Mouse (Mus musculus): ENCODE measurements around the gene Secisbp2. TPM values are rescaled to one million over a fixed set of nuclear protein-coding genes. Genes with fewer than 3 reads are reported as not detected.
A peak's percentile ranks its signal among the peaks of the same experiment; 100 is the strongest.
"Not testable (repeated sequence)": the region's sequence is repeated elsewhere in the genome, so short reads cannot be mapped to it uniquely, and the experiment has no call there.

Secisbp2 gene
- polyA plus RNA-seq, 1 experiment from 2014 or later: 34.4 TPM

GRCm38 (mm10) chr13:51645872-51646271 is 5.6 kb upstream of the Secisbp2 start:
- Histone ChIP-seq H3K27ac (no peak overlapping the region), H3K4me1 (peaks cover 11% of the 10 kb centered on the region), H3K9me3 (replicated peaks) (no peaks in the 10 kb centered on the region), H3K36me3 (no peaks in the 10 kb centered on the region), H3K9ac (peak overlapping the region; percentile 77), H3K27me3 (no peaks in the 10 kb centered on the region), H3K4me3 (peak overlapping the region; percentile 81), H3K4me2 (replicated peaks) (peak overlapping the region; percentile 85)
- no peak for ATAC-seq (ENCODE audit: low FRiP score)
- under 1% methylated on average over 7 of the region's 7 CpGs for WGBS

GRCm38 (mm10) chr13:51646362-51647027 is 5.0 kb upstream of the Secisbp2 start:
- WGBS: 27% methylated on average over 3 of the region's 3 CpGs

GRCm38 (mm10) chr13:51647770-51648169 is 3.7 kb upstream of the Secisbp2 start:
- Histone ChIP-seq H3K4me2 (replicated peaks) (peak overlapping the region; percentile 85; the same call in 1 of the 2 replicates), H3K4me3 (no peak overlapping the region), H3K27me3 (no peaks in the 10 kb centered on the region), H3K9ac (no peak overlapping the region), H3K36me3 (no peaks in the 10 kb centered on the region), H3K27ac (no peak overlapping the region), H3K4me1 (peaks cover 19% of the 10 kb centered on the region), H3K9me3 (replicated peaks) (no peaks in the 10 kb centered on the region)
- WGBS: 94% methylated on average over 3 of the region's 3 CpGs
- ATAC-seq (ENCODE audit: low FRiP score): no peak

More at GRCm38 (mm10) chr13:51646362-51647027, 5.0 kb upstream of the Secisbp2 start:
- Histone ChIP-seq H3K27me3 (no peaks in the 10 kb centered on the region), H3K4me3 (peak overlapping the region; percentile 81), H3K9ac (no peak overlapping the region), H3K4me1 (peaks cover 15% of the 10 kb centered on the region), H3K4me2 (replicated peaks) (peak overlapping the region; percentile 85), H3K27ac (no peak overlapping the region), H3K9me3 (replicated peaks) (no peaks in the 10 kb centered on the region), H3K36me3 (no peaks in the 10 kb centered on the region)
- ATAC-seq (ENCODE audit: low FRiP score): no peak

- 91% methylated on average over 4 of the region's 4 CpGs for WGBS
- ATAC-seq (ENCODE audit: low FRiP score): no peak
Measured at GRCm38 (mm10) chr13:51648237-51648636, 3.3 kb upstream of the Secisbp2 start.

GRCm38 (mm10) chr13:51649740-51650139 is 1.8 kb upstream of the Secisbp2 start:
- Histone ChIP-seq H3K9ac (no peak overlapping the region), H3K36me3 (peaks cover 15% of the 10 kb centered on the region), H3K4me1 (peaks cover 19% of the 10 kb centered on the region), H3K9me3 (replicated peaks) (no peaks in the 10 kb centered on the region), H3K4me2 (replicated peaks) (no peak overlapping the region), H3K4me3 (no peak overlapping the region), H3K27me3 (no peaks in the 10 kb centered on the region), H3K27ac (no peak overlapping the region)
- WGBS: 85% methylated on average over 1 of the region's 1 CpGs
- no peak for ATAC-seq (ENCODE audit: low FRiP score)

More at GRCm38 (mm10) chr13:51648237-51648636, 3.3 kb upstream of the Secisbp2 start:
- peaks cover 19% of the 10 kb centered on the region for H3K4me1 ChIP-seq
- H3K9me3 ChIP-seq (replicated peaks): no peaks in the 10 kb centered on the region
- no peak overlapping the region for H3K27ac ChIP-seq
- H3K9ac ChIP-seq: no peak overlapping the region
- H3K4me3 ChIP-seq: no peak overlapping the region
- H3K4me2 ChIP-seq (replicated peaks): 0 out of 2 replicates have a peak overlapping the region, but pooled peaks have one; percentile 9
- H3K27me3 ChIP-seq: no peaks in the 10 kb centered on the region
- H3K36me3 ChIP-seq: peaks cover 2% of the 10 kb centered on the region; the same call in 1 of the 2 replicates

- 94% methylated on average over 6 of the region's 6 CpGs for WGBS
- peaks cover 10% of the 10 kb centered on the region for H3K4me1 ChIP-seq
- H3K9me3 ChIP-seq (replicated peaks): no peaks in the 10 kb centered on the region
- H3K4me3 ChIP-seq: no peak overlapping the region
- H3K27ac ChIP-seq: no peak overlapping the region
- H3K4me2 ChIP-seq (replicated peaks): no peak overlapping the region
- H3K9ac ChIP-seq: no peak overlapping the region
- H3K36me3 ChIP-seq: peaks cover 48% of the 10 kb centered on the region
- H3K27me3 ChIP-seq: no peaks in the 10 kb centered on the region
- ATAC-seq (ENCODE audit: low FRiP score): no peak
Measured at GRCm38 (mm10) chr13:51653159-51653558, 1.7 kb downstream of the Secisbp2 start.

- no peak for ATAC-seq (ENCODE audit: low FRiP score)
- Histone ChIP-seq H3K4me2 (replicated peaks) (no peak overlapping the region), H3K9me3 (replicated peaks) (no peaks in the 10 kb centered on the region), H3K4me3 (no peak overlapping the region), H3K9ac (no peak overlapping the region), H3K27me3 (no peaks in the 10 kb centered on the region), H3K4me1 (peaks cover 10% of the 10 kb centered on the region), H3K27ac (no peak overlapping the region), H3K36me3 (peaks cover 56% of the 10 kb centered on the region)
- 93% methylated on average over 9 of the region's 9 CpGs for WGBS
Measured at GRCm38 (mm10) chr13:51653961-51654360, 2.5 kb downstream of the Secisbp2 start.

GRCm38 (mm10) chr13:51656516-51657235 is 5.2 kb downstream of the Secisbp2 start:
- no peaks in the 10 kb centered on the region for H3K9me3 ChIP-seq (replicated peaks)
- no peak overlapping the region for H3K4me3 ChIP-seq
- 95% methylated on average over 13 of the region's 13 CpGs for WGBS
- no peaks in the 10 kb centered on the region for H3K27me3 ChIP-seq
- no peak overlapping the region for H3K27ac ChIP-seq
- no peak overlapping the region for H3K4me2 ChIP-seq (replicated peaks)
- no peak overlapping the region for H3K9ac ChIP-seq
- ATAC-seq (ENCODE audit: low FRiP score): no peak
- H3K36me3 ChIP-seq: peaks cover 77% of the 10 kb centered on the region
- H3K4me1 ChIP-seq: peaks cover 4% of the 10 kb centered on the region; the same call in 1 of the 2 replicates

GRCm38 (mm10) chr13:51658094-51658493 is 6.6 kb downstream of the Secisbp2 start:
- H3K9ac ChIP-seq: no peak overlapping the region
- peaks cover 90% of the 10 kb centered on the region for H3K36me3 ChIP-seq
- no peaks in the 10 kb centered on the region for H3K4me1 ChIP-seq
- H3K27me3 ChIP-seq: no peaks in the 10 kb centered on the region
- no peak for ATAC-seq (ENCODE audit: low FRiP score)
- no peak overlapping the region for H3K4me3 ChIP-seq
- H3K27ac ChIP-seq: no peak overlapping the region
- H3K9me3 ChIP-seq (replicated peaks): no peaks in the 10 kb centered on the region
- WGBS: 87% methylated on average over 3 of the region's 3 CpGs
- no peak overlapping the region for H3K4me2 ChIP-seq (replicated peaks)

- WGBS: 94% methylated on average over 7 of the region's 7 CpGs
- Histone ChIP-seq H3K9ac (no peak overlapping the region), H3K9me3 (replicated peaks) (no peaks in the 10 kb centered on the region), H3K4me2 (replicated peaks) (no peak overlapping the region), H3K4me1 (no peaks in the 10 kb centered on the region), H3K27ac (no peak overlapping the region), H3K4me3 (no peak overlapping the region), H3K27me3 (no peaks in the 10 kb centered on the region), H3K36me3 (peaks cover 88% of the 10 kb centered on the region)
- ATAC-seq (ENCODE audit: low FRiP score): no peak
Measured at GRCm38 (mm10) chr13:51659573-51659972, 8.1 kb downstream of the Secisbp2 start.

GRCm38 (mm10) chr13:51663561-51663960 is 12.1 kb downstream of the Secisbp2 start:
- 96% methylated on average over 2 of the region's 2 CpGs for WGBS
- no peaks in the 10 kb centered on the region for H3K27me3 ChIP-seq
- H3K36me3 ChIP-seq: peaks cover 86% of the 10 kb centered on the region
- ATAC-seq (ENCODE audit: low FRiP score): no peak
- H3K4me3 ChIP-seq: no peak overlapping the region
- no peaks in the 10 kb centered on the region for H3K4me1 ChIP-seq
- H3K27ac ChIP-seq: no peak overlapping the region
- no peaks in the 10 kb centered on the region for H3K9me3 ChIP-seq (replicated peaks)
- H3K9ac ChIP-seq: no peak overlapping the region
- H3K4me2 ChIP-seq (replicated peaks): no peak overlapping the region

GRCm38 (mm10) chr13:51668195-51668594 is 16.7 kb downstream of the Secisbp2 start:
- peaks cover 81% of the 10 kb centered on the region for H3K36me3 ChIP-seq
- H3K9ac ChIP-seq; H3K4me2 ChIP-seq (replicated peaks); H3K4me3 ChIP-seq; H3K9me3 ChIP-seq (replicated peaks); H3K27ac ChIP-seq; H3K27me3 ChIP-seq; ATAC-seq (ENCODE audit: low FRiP score); H3K4me1 ChIP-seq: not testable (repeated sequence)
- 95% methylated on average over 12 of the region's 12 CpGs for WGBS

Measured in hindbrain, embryonic 12.5 days (tissue).